Mouse (Mus musculus) gastrocnemius, postnatal 4 days (tissue): ENCODE results near the gene Itgb6. TPM values are rescaled to one million over a fixed set of nuclear protein-coding genes. Genes with fewer than 3 reads are reported as not detected.

Source experiments
- DNase-seq, 2 experiments: peaks; one replicate each; pipeline ENCODE4 v3.0.0; 2021 to 2022; ENCODE audit warnings: low spot score in 2 of 2, mixed read lengths in 2 of 2
- total RNA-seq, 2 experiments: library from RNA; stranded (reverse); gene quantifications; 2 replicates each; pipeline ENCODE4 v1.2.3; 2021

Itgb6 gene
- total RNA-seq, 2 experiments from 2014 or later, result 35.8 to 36.2 TPM

DNA sequence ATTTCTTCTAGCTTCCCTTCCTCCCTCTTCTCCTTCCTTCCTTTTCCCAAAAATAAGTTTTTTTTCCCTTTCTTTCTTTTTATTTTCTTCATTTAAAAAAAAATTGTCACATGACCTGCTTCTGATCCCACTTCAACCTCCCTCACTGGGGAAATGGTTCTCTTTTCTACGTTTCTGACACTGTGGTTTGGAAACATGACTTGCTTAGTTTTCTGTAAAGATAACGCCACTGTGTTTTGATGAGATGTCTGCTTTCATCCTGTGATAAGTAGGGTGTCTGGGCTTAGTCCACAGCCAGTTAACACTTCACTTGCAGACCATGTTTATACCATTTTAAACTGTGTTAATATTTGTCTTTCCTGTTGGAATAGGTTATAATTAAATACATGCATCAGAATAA, 96.7 kb downstream of the Itgb6 start:
- no peak for DNase-seq

GRCm38 (mm10) chr2:60622161-60622560, 100.3 kb downstream of the Itgb6 start:
- no peak for DNase-seq

GRCm38 (mm10) chr2:60614758-60615157, 107.7 kb downstream of the Itgb6 start:
- no peak for DNase-seq

GRCm38 (mm10) chr2:60613857-60614228, 108.6 kb downstream of the Itgb6 start:
- DNase-seq, result no peak

DNA sequence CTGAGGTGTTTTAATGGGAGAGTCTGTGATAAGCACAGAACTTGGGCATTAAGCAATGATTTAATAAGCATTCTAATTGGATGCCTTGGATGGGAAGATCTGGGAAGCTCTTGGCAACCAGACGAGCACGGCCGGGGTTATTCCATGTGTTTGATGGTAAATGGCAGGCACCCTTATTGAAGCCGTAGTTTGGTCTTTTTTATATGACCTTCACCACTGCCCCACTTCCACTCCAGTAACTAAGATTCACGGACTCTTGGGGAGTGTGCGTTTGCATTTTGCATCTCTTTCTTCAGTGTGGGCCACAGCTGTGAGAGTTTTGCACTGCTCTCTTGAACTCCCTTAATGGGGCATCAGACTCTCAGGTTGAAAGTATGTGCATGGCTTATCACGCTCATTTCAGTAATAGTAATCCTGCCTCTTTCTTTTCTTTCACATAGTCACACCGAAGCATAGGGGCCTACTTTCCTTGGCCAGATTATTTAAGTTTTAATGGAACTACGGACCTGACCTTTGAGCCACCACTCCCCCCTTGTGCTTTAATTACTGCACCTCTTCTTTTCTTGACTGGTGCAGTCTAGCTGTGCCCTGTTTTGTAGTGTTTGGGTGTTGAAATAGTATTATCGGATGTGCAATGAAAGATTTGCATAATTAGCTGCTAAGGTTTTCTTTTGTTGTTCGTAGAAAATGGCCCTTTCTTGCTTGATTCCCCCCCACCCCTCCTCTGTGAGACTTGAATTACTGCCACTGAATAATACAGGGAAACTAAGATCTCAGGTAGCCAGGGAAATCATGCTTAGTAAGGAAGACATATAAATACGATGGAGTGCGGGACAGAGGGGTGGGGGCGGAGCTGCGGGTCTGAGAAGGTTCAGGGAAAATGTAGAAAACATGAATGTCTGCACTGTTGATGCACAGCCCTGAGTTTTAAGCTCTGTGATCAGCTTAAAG, 109.3 kb downstream of the Itgb6 start:
- DNase-seq, result no peak

- no peak for DNase-seq
Observed at GRCm38 (mm10) chr2:60611622-60612021, 110.8 kb downstream of the Itgb6 start.

GRCm38 (mm10) chr2:60609436-60610199, 112.8 kb downstream of the Itgb6 start:
- DNase-seq, result no peak

DNA sequence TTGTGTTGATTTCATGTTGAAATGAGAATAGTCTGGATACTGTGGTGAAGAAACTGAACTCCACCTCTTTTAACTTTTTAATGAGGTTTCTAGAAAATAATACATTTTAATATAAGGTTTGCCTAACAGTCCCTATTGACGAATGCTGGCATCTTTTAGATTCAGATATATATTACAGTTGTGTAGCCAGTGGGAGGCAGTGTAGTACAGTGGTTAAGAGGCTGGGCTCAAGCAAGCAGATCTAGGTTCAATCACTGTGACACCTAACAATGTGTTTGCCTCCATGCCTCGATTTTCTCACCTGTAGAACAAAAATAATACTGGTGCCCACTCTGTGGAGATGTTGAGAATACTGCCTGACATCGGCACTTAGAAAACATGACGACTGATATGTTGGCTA, 114.5 kb downstream of the Itgb6 start:
- no peak for DNase-seq

DNA sequence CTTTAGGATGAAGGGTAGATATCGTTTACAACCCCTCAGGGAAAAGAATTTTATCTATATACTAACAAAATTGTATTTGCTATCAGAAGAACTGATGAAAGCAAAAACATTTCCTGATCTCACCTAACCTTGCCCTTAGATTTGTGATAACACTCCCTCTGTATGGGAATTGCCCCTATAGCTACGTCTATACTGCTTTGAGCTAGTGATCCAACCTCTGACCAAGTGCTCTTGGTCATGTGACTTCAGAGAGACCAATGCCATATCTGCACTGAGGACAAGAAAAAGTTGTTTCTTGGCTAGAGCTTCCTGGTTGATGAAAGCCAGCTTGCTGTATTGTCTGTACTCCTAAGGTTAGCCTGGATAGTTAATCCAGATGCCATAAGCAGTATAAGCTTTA, 121.1 kb downstream of the Itgb6 start:
- DNase-seq, result no peak

GRCm38 (mm10) chr2:60600863-60601262, 121.6 kb downstream of the Itgb6 start:
- no peak for DNase-seq

- no peak for DNase-seq
Observed at GRCm38 (mm10) chr2:60583416-60583815, 139.0 kb downstream of the Itgb6 start.

- DNase-seq, result no peak
Observed at GRCm38 (mm10) chr2:60554561-60554960, 167.9 kb downstream of the Itgb6 start.

DNA sequence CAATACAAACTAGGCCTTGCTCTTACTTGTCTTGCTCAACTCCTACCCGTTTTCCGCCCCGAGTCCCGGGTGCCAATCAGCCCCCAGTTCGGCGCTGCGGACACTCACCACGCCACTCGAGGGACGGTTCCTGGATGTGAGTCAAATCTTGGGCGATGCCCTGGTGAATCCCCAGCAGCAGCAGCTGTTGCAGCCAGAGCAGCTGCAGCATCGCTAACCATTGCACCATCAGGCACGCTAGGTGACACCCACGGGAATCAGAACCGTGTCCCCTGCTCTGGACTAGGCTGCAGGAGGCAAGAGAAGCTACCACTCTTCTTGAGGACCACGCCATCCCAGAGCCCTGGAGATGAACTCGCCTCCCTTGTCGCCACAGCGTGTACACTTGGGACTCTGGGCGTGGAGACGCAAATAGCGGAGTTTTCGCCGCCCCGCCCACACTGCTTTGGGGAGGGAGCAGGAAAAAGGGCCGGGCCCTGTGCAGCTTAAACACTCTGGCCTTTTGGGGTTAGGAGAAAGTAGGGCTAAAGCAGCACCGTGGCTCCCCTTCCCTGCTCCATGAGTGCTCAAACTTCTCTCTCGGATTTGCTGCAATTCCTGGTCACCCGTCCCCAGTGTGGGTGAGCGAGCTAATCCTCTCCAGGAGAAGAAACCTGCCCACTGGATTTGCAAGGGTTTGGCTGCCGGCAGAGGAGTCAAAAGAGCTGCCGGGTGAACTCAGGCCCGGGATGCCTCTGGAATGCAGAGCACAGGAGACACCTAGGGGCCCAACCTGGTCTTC, 169.4 kb downstream of the Itgb6 start, which contains the start of gene Pla2r1:
Gene Pla2r1, minus strand, starts transcription at position 407 of the 781 bp plus-strand sequence.
- DNase-seq, result peak; percentile 38 to 74

DNA sequence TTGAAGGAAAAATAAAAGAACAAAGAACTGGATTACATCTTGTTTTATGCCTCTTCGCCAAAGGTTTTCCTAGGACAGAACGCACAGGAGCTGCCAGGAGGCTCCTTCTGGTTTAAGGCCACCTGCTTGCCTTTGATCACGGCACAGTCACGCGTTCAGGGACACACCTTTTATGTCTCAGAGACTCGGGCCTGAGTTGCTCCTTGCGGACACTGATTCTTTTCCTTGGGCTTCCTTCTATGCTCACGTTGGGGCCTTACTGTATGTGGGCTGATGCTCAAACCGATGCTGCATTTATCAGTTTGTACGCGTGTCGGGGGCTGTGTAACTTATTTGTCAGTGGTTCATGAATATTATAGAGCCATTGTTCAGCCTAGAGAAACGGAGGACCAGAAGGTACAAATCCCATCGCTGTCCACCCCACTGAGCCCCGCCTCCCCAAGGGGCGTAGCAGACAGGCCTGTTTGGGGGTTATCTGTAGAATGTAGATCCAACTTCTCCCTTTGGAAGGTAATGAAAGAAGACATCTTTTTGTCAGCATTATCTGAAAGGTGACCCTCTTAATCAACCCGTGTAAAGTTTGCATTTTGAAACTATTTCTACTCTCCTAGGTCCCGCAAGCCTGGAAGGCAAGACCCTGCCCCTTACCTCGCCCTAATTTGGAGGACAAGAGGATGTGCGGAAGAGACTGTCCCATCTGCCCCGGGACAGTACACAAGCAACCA, 170.1 kb downstream of the Itgb6 start:
- DNase-seq, result peak in 1 of 2 experiments; percentile 9

GRCm38 (mm10) chr2:60551673-60552072, 170.8 kb downstream of the Itgb6 start:
- no peak for DNase-seq

GRCm38 (mm10) chr2:60550521-60550920, 171.9 kb downstream of the Itgb6 start:
- DNase-seq, result no peak

GRCm38 (mm10) chr2:60549851-60550250, 172.6 kb downstream of the Itgb6 start:
- no peak for DNase-seq
